In genomic region chr13:119068745-119069580, GRCm38 (mm10) we compare ENCODE assay signal across 23 mouse cellular contexts.
"Had no signal": no experiment of that assay in that cellular context is flagged by ENCODE, and none has a peak within 500 bp of the region (broad histone marks: within the 10 kb centered on the region; RNA-seq: fewer than 3 reads in every experiment).

No protein-coding gene starts in this region.

- DNase-seq: forebrain, postnatal 0 days; gastrocnemius, postnatal 14 days; gastrocnemius, postnatal 36 days; heart, postnatal 14 days; heart, postnatal 36 days; kidney, adult 18-20 months; kidney, adult 8-10 months; kidney, postnatal 10 days; kidney, postnatal 25 days; kidney, postnatal 4 days had no signal

- H3K9ac ChIP-seq: forebrain, postnatal 0 days; heart, embryonic 13.5 days; heart, embryonic 15.5 days; hindbrain, embryonic 13.5 days; hindbrain, embryonic 15.5 days; intestine, embryonic 15.5 days; limb, embryonic 12.5 days had no signal

- H3K27ac ChIP-seq: heart, adult 2 months; heart, embryonic 13.5 days; heart, embryonic 15.5 days; hindbrain, embryonic 13.5 days; hindbrain, embryonic 15.5 days; hindbrain, postnatal 0 days; intestine, embryonic 15.5 days; layer of hippocampus, adult 2 months; left cerebral cortex, adult 2 months; limb, embryonic 10.5 days; limb, embryonic 12.5 days had no signal

- H3K4me3 ChIP-seq: heart, adult 2 months; heart, embryonic 13.5 days; heart, embryonic 15.5 days; hindbrain, embryonic 13.5 days; hindbrain, embryonic 15.5 days; intestine, embryonic 15.5 days; layer of hippocampus, adult 2 months; left cerebral cortex, adult 2 months; limb, embryonic 10.5 days; limb, embryonic 12.5 days had no signal

- H3K4me2 ChIP-seq: heart, embryonic 11.5 days; heart, embryonic 13.5 days; heart, embryonic 15.5 days; hindbrain, embryonic 13.5 days; hindbrain, embryonic 15.5 days; intestine, embryonic 15.5 days; limb, embryonic 12.5 days had no signal

- H3K27me3 ChIP-seq: heart, embryonic 13.5 days; heart, embryonic 15.5 days; hindbrain, embryonic 13.5 days; hindbrain, embryonic 15.5 days; intestine, embryonic 15.5 days; limb, embryonic 12.5 days had no signal

- H3K4me1 ChIP-seq: heart, embryonic 13.5 days; heart, embryonic 15.5 days; hindbrain, embryonic 13.5 days; hindbrain, embryonic 15.5 days; intestine, embryonic 15.5 days; limb, embryonic 12.5 days had no signal

- ATAC-seq: forebrain, postnatal 0 days; hindbrain, postnatal 0 days; intestine, embryonic 15.5 days; intestine, postnatal 0 days had no signal

- H3K9me3 ChIP-seq: heart, embryonic 13.5 days; heart, embryonic 15.5 days; hindbrain, embryonic 13.5 days; hindbrain, embryonic 15.5 days; intestine, embryonic 15.5 days; limb, embryonic 10.5 days; limb, embryonic 12.5 days had no signal

- H3K36me3 ChIP-seq: heart, embryonic 13.5 days; heart, embryonic 15.5 days; hindbrain, embryonic 13.5 days; hindbrain, embryonic 15.5 days; intestine, embryonic 15.5 days; limb, embryonic 10.5 days; limb, embryonic 12.5 days had no signal
